9 mouse cellular contexts compared by ENCODE assay signal in the genomic region with DNA sequence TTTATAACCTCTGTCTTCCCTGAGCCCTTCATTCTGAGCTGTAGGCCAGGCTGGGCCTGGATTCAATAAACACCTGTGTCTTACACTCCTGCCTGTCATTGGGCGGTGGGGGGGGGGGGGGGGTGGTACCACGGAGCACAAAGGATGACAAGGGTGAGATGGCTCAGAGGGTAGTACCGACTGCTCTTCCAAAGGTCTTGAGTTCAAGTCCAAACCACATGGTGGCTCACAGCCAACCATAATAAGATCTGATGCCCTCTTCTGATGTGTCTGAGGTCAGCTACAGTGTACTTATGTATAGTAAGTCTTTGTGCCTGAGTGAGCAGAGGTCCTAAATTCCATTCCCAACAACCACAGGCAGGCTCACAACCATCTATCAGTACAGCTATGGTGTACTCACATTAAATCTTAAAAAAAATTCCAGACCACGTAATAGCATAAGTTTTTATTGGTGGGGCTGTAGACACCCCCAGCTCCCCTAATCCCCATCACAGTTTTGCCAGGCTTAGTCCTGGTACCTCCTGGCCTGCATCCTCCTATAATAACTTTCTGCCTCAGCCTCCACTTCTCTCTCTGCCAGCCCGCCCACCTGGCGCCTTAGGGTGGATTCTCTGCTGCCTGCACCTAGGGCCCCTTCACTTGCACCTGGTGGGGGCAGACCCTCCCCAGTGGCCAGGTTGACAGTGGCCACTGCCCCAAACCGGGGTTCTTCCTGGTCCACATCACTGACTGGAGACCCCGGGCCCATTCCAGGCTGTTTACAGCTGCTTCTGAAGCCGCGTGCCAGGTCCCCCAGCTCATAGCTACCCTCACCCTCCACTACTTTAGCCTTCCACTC. TPM values are rescaled to one million over a fixed set of nuclear protein-coding genes. Genes with fewer than 3 reads are reported as not detected.
DNase-seq lines count a peak whose midpoint lies in the region; ATAC-seq and TF ChIP-seq lines count a peak whose summit lies in the region.
"Had no signal": no experiment of that assay in that cellular context is flagged by ENCODE, and none has a peak within 500 bp of the region (broad histone marks: within the 10 kb centered on the region; RNA-seq: fewer than 3 reads in every experiment).

No protein-coding gene starts in this region.

- no peak overlapping the region for H3K9ac ChIP-seq in hindbrain, embryonic 11.5 days (ENCODE audit: low read depth, low read length)

- H3K27me3 ChIP-seq in G1E (ENCODE audit: insufficient read depth, low read length) = peaks cover 19% of the 10 kb centered on the region
- no peaks in the 10 kb centered on the region for H3K27me3 ChIP-seq in hindbrain, embryonic 11.5 days (ENCODE audit: control insufficient read depth, insufficient read depth, low read length)

- H3K27ac ChIP-seq in hindbrain, embryonic 11.5 days (ENCODE audit: low read depth, low read length) = no peak overlapping the region

- 54% methylated on average over 10 of the region's 10 CpGs for WGBS in hindbrain, embryonic 11.5 days

- H3K4me1 ChIP-seq in G1E (ENCODE audit: insufficient read depth, low read depth, low read length) = peaks cover 62% of the 10 kb centered on the region
- no peaks in the 10 kb centered on the region; the same call in 1 of the 2 replicates for H3K4me1 ChIP-seq in hindbrain, embryonic 11.5 days (replicated peaks; ENCODE audit: control insufficient read depth, insufficient read depth, low read length)

- H3K9me3 ChIP-seq in G1E (replicated peaks) = no peaks in the 10 kb centered on the region
- no peaks in the 10 kb centered on the region for H3K9me3 ChIP-seq in hindbrain, embryonic 11.5 days (ENCODE audit: control insufficient read depth, low read length)

- H3K4me3 ChIP-seq in G1E (ENCODE audit: low read depth, low read length) = peak overlapping the region; percentile 6; the same call in 1 of the 2 replicates
- H3K4me3 ChIP-seq in hindbrain, embryonic 11.5 days (ENCODE audit: low read depth, low read length) = no peak overlapping the region

- H3K4me2 ChIP-seq in hindbrain, embryonic 11.5 days (replicated peaks; ENCODE audit: low read depth, low read length) = no peak overlapping the region

- peaks cover 68% of the 10 kb centered on the region for H3K36me3 ChIP-seq in G1E (replicated peaks)
- H3K36me3 ChIP-seq in hindbrain, embryonic 11.5 days (ENCODE audit: control insufficient read depth, insufficient read depth, low read length) = peaks cover 30% of the 10 kb centered on the region

- DNase-seq in frontal cortex, postnatal 14 days (ENCODE audit: low spot score in 2 of 2) = no peak
- no peak for DNase-seq in G1E (ENCODE audit: low spot score)
- no peak for DNase-seq in hindbrain, embryonic 11.5 days (ENCODE audit: low spot score)
- no peak for DNase-seq in retina, postnatal 1 day
- DNase-seq in left cerebral cortex, adult 8-10 months (ENCODE audit: low spot score in 2 of 2) = no peak
- no peak for DNase-seq in gastrocnemius, postnatal 14 days

- ATAC-seq in frontal cortex, adult (ENCODE audit: low TSS enrichment) = peak; percentile 66; the same call in 1 of the 2 replicates
- ATAC-seq in G1E (ENCODE audit: extremely low read depth, insufficient number of reproducible peaks, low FRiP score, poor library complexity, severe bottlenecking) = no peak
- ATAC-seq in hindbrain, embryonic 11.5 days (ENCODE audit: low FRiP score) = peak; percentile 21; the same call in 1 of the 2 replicates
- ATAC-seq in megakaryocyte progenitor cell, adult 5-6 weeks (replicated peaks; ENCODE audit: poor library complexity) = peak; percentile 11; the same call in 1 of the 2 replicates

- intact Hi-C loops in gastrocnemius, postnatal 14 days (cut with DNase I; ENCODE audit: low total_unique reads) = no loop called here

- TF ChIP-seq CTCF in G1E (IDR thresholded peaks at IDR 0.05; ENCODE audit: low read depth, low read length) = no peak

RNA-seq across cellular contexts. Expression of a gene that starts 9.7 kb away (rescaled TPM):
- total RNA-seq in G1E (2014; fragmentation: Nextera tagmentation) = not detected in 2 replicates
- total RNA-seq in G1E (2017) = 0.49 TPM in 1 of 2 replicates, not detected in the other
- 2.0 and 2.1 TPM in 2 replicates for polyA plus RNA-seq in G1E (2012)
- 9.4 and 10.5 TPM in 2 replicates for polyA plus RNA-seq in hindbrain, embryonic 11.5 days (2014; fragmentation: Nextera tagmentation; extraction: Ambion mirVana)
- 3,382 and 3,510 TPM in 2 replicates for total RNA-seq in megakaryocyte progenitor cell, adult 5-6 weeks (2015)
- 738 and 1,001 TPM in 2 replicates for total RNA-seq in megakaryocyte progenitor cell, adult 5-6 weeks (2017)
- 1 to 10 TPM; 2.4 to 3.2 (median 2.7) TPM for total RNA-seq in left cerebral cortex, adult 8-10 months (2022)
- not detected for total RNA-seq in gastrocnemius, postnatal 14 days (2021)

RNA-seq across cellular contexts. Expression of a gene that starts 9.9 kb away (rescaled TPM):
- not detected in 2 replicates for total RNA-seq in G1E (2014; fragmentation: Nextera tagmentation)
- 0.06 and 0.82 TPM in 2 replicates for total RNA-seq in G1E (2017)
- polyA plus RNA-seq in G1E (2012) = 0.13 and 0.20 TPM in 2 replicates
- 129 and 150 TPM in 2 replicates for polyA plus RNA-seq in hindbrain, embryonic 11.5 days (2014; fragmentation: Nextera tagmentation; extraction: Ambion mirVana)
- 39.0 and 41.2 TPM in 2 replicates for total RNA-seq in megakaryocyte progenitor cell, adult 5-6 weeks (2015)
- 93.9 and 96.9 TPM in 2 replicates for total RNA-seq in megakaryocyte progenitor cell, adult 5-6 weeks (2017)
- 10 to 100 TPM; 49.7 to 56.0 (median 52.7) TPM for total RNA-seq in left cerebral cortex, adult 8-10 months (2022)
- under 1 TPM; 0.09 to 0.29 TPM for total RNA-seq in gastrocnemius, postnatal 14 days (2021)

RNA-seq across cellular contexts. Expression of a gene that starts 10.3 kb away (rescaled TPM):
- 333 and 387 TPM in 2 replicates for total RNA-seq in G1E (2014; fragmentation: Nextera tagmentation)
- 168 and 190 TPM in 2 replicates for total RNA-seq in G1E (2017)
- 1,117 and 1,292 TPM in 2 replicates for polyA plus RNA-seq in G1E (2012)
- 141 and 152 TPM in 2 replicates for polyA plus RNA-seq in hindbrain, embryonic 11.5 days (2014; fragmentation: Nextera tagmentation; extraction: Ambion mirVana)
- 218 and 262 TPM in 2 replicates for total RNA-seq in megakaryocyte progenitor cell, adult 5-6 weeks (2015)
- 172 and 187 TPM in 2 replicates for total RNA-seq in megakaryocyte progenitor cell, adult 5-6 weeks (2017)
- 10 to 100 TPM; 59.3 to 67.3 (median 63.6) TPM for total RNA-seq in left cerebral cortex, adult 8-10 months (2022)
- 10 to 100 TPM; 40.3 to 48.1 TPM for total RNA-seq in gastrocnemius, postnatal 14 days (2021)

RNA-seq across cellular contexts. Expression of a gene that starts 21.5 kb away (rescaled TPM):
- not detected in 2 replicates for total RNA-seq in G1E (2014; fragmentation: Nextera tagmentation)
- 0.23 TPM in 1 of 2 replicates, not detected in the other for total RNA-seq in G1E (2017)
- polyA plus RNA-seq in G1E (2012) = 0.72 and 1.1 TPM in 2 replicates
- polyA plus RNA-seq in hindbrain, embryonic 11.5 days (2014; fragmentation: Nextera tagmentation; extraction: Ambion mirVana) = 0.67 TPM in 1 of 2 replicates, not detected in the other
- total RNA-seq in megakaryocyte progenitor cell, adult 5-6 weeks (2015) = 6,143 and 8,228 TPM in 2 replicates
- 2,359 and 2,989 TPM in 2 replicates for total RNA-seq in megakaryocyte progenitor cell, adult 5-6 weeks (2017)
- not detected for total RNA-seq in left cerebral cortex, adult 8-10 months (2022)
- not detected for total RNA-seq in gastrocnemius, postnatal 14 days (2021)

RNA-seq across cellular contexts. Expression of a gene that starts 26.1 kb away (rescaled TPM):
- total RNA-seq in G1E (2014; fragmentation: Nextera tagmentation) = not detected in 2 replicates
- total RNA-seq in G1E (2017) = not detected in 2 replicates
- not detected in 2 replicates for polyA plus RNA-seq in G1E (2012)
- polyA plus RNA-seq in hindbrain, embryonic 11.5 days (2014; fragmentation: Nextera tagmentation; extraction: Ambion mirVana) = not detected in 2 replicates
- total RNA-seq in megakaryocyte progenitor cell, adult 5-6 weeks (2015) = 0.49 and 0.56 TPM in 2 replicates
- total RNA-seq in megakaryocyte progenitor cell, adult 5-6 weeks (2017) = 1.2 TPM in 1 of 2 replicates, not detected in the other
- not detected for total RNA-seq in left cerebral cortex, adult 8-10 months (2022)
- 10 to 100 TPM in 1 of 2 experiments, 1 to 10 TPM in 1; 3.6 to 16.6 TPM for total RNA-seq in gastrocnemius, postnatal 14 days (2021)
- total RNA-seq: hematopoietic stem cell, adult 5-6 weeks had no signal

Comparison
In these comparisons a context has a peak if more than half of its experiments do, and no peak if none do; other contexts are left out.
1. RNA of a gene that starts 9.7 kb away (total RNA-seq): 738 to 3,510 TPM in megakaryocyte progenitor cell, adult 5-6 weeks; 2.4 to 3.2 TPM in left cerebral cortex, adult 8-10 months, 0.49 TPM in G1E and not detected in gastrocnemius, postnatal 14 days; every median in the first group is over 100 times any median in the second.
2. RNA of a gene that starts 9.9 kb away (total RNA-seq): 39.0 to 96.9 TPM in megakaryocyte progenitor cell, adult 5-6 weeks and 49.7 to 56.0 TPM in left cerebral cortex, adult 8-10 months; 0.06 to 0.82 TPM in G1E and 0.09 to 0.29 TPM in gastrocnemius, postnatal 14 days; every median in the first group is over 10 times any median in the second.